Comparison of ENCODE assay signal across 8 mouse cellular contexts in the genomic region with DNA sequence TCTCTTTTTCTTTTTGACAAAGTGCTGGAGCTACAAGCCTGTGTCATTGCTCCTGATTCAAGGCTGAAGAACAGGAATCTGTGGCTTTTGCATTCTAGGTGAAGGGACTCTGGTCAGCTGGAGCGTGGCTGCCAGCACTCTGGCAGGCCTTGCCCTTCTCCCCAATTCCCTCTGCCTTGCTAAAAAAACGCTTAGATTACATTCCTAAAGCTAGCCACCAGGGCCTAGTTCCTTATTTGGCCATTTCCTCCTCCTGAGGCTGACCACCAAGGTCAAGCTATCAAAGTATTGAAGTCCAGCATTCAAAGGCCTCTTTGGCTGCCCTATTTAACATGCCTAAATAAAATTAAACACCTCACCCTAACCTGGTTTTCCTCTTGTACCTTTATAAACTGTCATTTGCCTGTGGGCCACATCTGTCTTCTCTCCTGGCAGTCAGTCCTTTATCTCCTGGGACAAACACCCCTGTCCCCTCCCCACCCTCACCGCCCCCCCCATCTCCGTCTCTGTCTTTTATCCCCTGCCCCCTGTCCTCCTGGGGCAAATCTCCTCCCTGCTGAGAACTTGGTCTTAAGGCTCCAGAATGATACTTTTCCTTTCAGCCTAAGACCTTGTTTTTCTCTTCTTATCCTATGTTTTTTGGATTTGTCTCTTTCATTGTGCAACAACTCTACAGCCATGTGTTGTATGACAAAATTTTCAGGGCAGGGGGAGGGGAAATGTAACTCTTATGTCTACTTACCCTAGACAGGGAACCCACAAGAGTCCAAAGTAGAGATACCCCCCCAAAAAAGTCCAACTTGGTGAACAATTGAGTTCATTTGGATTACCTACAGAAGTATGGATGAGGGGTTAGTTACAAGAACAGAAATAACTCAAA. TPM values are rescaled to one million over a fixed set of nuclear protein-coding genes. Genes with fewer than 3 reads are reported as not detected.
DNase-seq lines count a peak whose midpoint lies in the region; ATAC-seq and TF ChIP-seq lines count a peak whose summit lies in the region.

No protein-coding gene starts in this region.

- H3K9me3 ChIP-seq in kidney, embryonic 16.5 days (ENCODE audit: low read length) = 0 out of 2 replicates have a peak, but pooled peaks cover 2% of the 10 kb centered on the region
- no peaks in the 10 kb centered on the region; the same call in 1 of the 2 replicates for H3K9me3 ChIP-seq in kidney, postnatal 0 days (replicated peaks; ENCODE audit: low read length)
- no peaks in the 10 kb centered on the region for H3K9me3 ChIP-seq in hindbrain, postnatal 0 days (ENCODE audit: low read length)

- peak; percentile 83 for DNase-seq in kidney, adult 11 months
- DNase-seq in embryo, embryonic 9.5 days (ENCODE audit: extremely low spot score) = peak; percentile 12
- peak; percentile 56 for DNase-seq in kidney, postnatal 0 days (ENCODE audit: low spot score)
- peak; percentile 51 for DNase-seq in lung, postnatal 25 days (ENCODE audit: low spot score)
- no peak for DNase-seq in hindbrain, postnatal 0 days (ENCODE audit: low spot score)
- no peak for DNase-seq in left cerebral cortex, postnatal 14 days (ENCODE audit: low spot score in 2 of 2)
- DNase-seq in cerebellum, postnatal 25 days = no peak

- H3K27ac ChIP-seq in kidney, embryonic 16.5 days (ENCODE audit: low read length) = no peak overlapping the region
- H3K27ac ChIP-seq in kidney, postnatal 0 days = no peak overlapping the region
- no peak overlapping the region for H3K27ac ChIP-seq in hindbrain, postnatal 0 days

- intact Hi-C loops in left cerebral cortex, postnatal 14 days (cut with DNase I) = no loop called here

- H3K4me3 ChIP-seq in kidney, embryonic 16.5 days (ENCODE audit: low read length) = no peak overlapping the region
- no peak overlapping the region for H3K4me3 ChIP-seq in kidney, postnatal 0 days (replicated peaks; ENCODE audit: low read depth, low read length)
- no peak overlapping the region for H3K4me3 ChIP-seq in hindbrain, postnatal 0 days (ENCODE audit: low read length)

- no peak for ATAC-seq in kidney, embryonic 16.5 days (ENCODE audit: low FRiP score, low TSS enrichment)
- ATAC-seq in kidney, postnatal 0 days (replicated peaks; ENCODE audit: low FRiP score, low read depth) = no peak
- no peak for ATAC-seq in hindbrain, postnatal 0 days

- H3K4me1 ChIP-seq in kidney, embryonic 16.5 days (ENCODE audit: insufficient read depth, low read length) = peaks cover 16% of the 10 kb centered on the region
- peaks cover 9% of the 10 kb centered on the region; the same call in 1 of the 2 replicates for H3K4me1 ChIP-seq in kidney, postnatal 0 days (replicated peaks; ENCODE audit: insufficient read depth, low read length)
- peaks cover 10% of the 10 kb centered on the region; the same call in 1 of the 2 replicates for H3K4me1 ChIP-seq in hindbrain, postnatal 0 days (ENCODE audit: insufficient read depth, low read length)

- TF ChIP-seq CTCF in kidney, postnatal 0 days (IDR thresholded peaks at IDR 0.05; ENCODE audit: low read depth) = no peak
- no peak for TF ChIP-seq CTCF in hindbrain, postnatal 0 days (IDR thresholded peaks at IDR 0.05; ENCODE audit: low read depth)

- H3K4me2 ChIP-seq in kidney, embryonic 16.5 days (replicated peaks; ENCODE audit: low read depth, low read length) = no peak overlapping the region
- no peak overlapping the region for H3K4me2 ChIP-seq in kidney, postnatal 0 days (ENCODE audit: low read length)
- no peak overlapping the region for H3K4me2 ChIP-seq in hindbrain, postnatal 0 days (ENCODE audit: low read depth, low read length)

- WGBS in kidney, embryonic 16.5 days = 48% methylated on average over 4 of the region's 4 CpGs
- WGBS in kidney, postnatal 0 days = 39% methylated on average over 4 of the region's 4 CpGs
- 54% methylated on average over 4 of the region's 4 CpGs for WGBS in hindbrain, postnatal 0 days

- no peaks in the 10 kb centered on the region for H3K36me3 ChIP-seq in kidney, embryonic 16.5 days (ENCODE audit: insufficient read depth, low read length)
- no peaks in the 10 kb centered on the region for H3K36me3 ChIP-seq in kidney, postnatal 0 days (ENCODE audit: insufficient read depth, low read length)
- H3K36me3 ChIP-seq in hindbrain, postnatal 0 days (ENCODE audit: insufficient read depth, low read length) = no peaks in the 10 kb centered on the region

- H3K9ac ChIP-seq in kidney, embryonic 16.5 days (replicated peaks; ENCODE audit: low read length) = no peak overlapping the region
- no peak overlapping the region for H3K9ac ChIP-seq in kidney, postnatal 0 days (ENCODE audit: low read depth, low read length)
- no peak overlapping the region for H3K9ac ChIP-seq in hindbrain, postnatal 0 days (replicated peaks; ENCODE audit: low read length)

- no peaks in the 10 kb centered on the region for H3K27me3 ChIP-seq in kidney, embryonic 16.5 days (ENCODE audit: insufficient read depth, low read length)
- H3K27me3 ChIP-seq in kidney, postnatal 0 days (ENCODE audit: insufficient read depth, low read length) = no peaks in the 10 kb centered on the region
- no peaks in the 10 kb centered on the region for H3K27me3 ChIP-seq in hindbrain, postnatal 0 days (ENCODE audit: insufficient read depth, low read length)

RNA-seq across cellular contexts. Expression of gene Prdm10, which starts 17.9 kb away (rescaled TPM):
- 5.4 and 5.8 TPM in 2 replicates for polyA plus RNA-seq in kidney, embryonic 16.5 days (2015; fragmentation: Nextera tagmentation; extraction: Ambion mirVana)
- polyA plus RNA-seq in kidney, postnatal 0 days (2015; fragmentation: Nextera tagmentation; extraction: Ambion mirVana) = 1.9 TPM in 2 replicates
- total RNA-seq in hindbrain, postnatal 0 days (2014; rRNA removed) = 12.8 and 13.9 TPM in 2 replicates
- 4.2 and 4.8 TPM in 2 replicates for polyA plus RNA-seq in hindbrain, postnatal 0 days (2015; fragmentation: Nextera tagmentation; extraction: Ambion mirVana)
- total RNA-seq in left cerebral cortex, postnatal 14 days (2021) = 10 to 100 TPM; 17.3 to 21.2 TPM

RNA-seq across cellular contexts. Expression of gene Aplp2, which starts 50.9 kb away (rescaled TPM):
- 405 and 416 TPM in 2 replicates for polyA plus RNA-seq in kidney, embryonic 16.5 days (2015; fragmentation: Nextera tagmentation; extraction: Ambion mirVana)
- 357 and 367 TPM in 2 replicates for polyA plus RNA-seq in kidney, postnatal 0 days (2015; fragmentation: Nextera tagmentation; extraction: Ambion mirVana)
- total RNA-seq in hindbrain, postnatal 0 days (2014; rRNA removed) = 444 and 454 TPM in 2 replicates
- polyA plus RNA-seq in hindbrain, postnatal 0 days (2015; fragmentation: Nextera tagmentation; extraction: Ambion mirVana) = 466 and 472 TPM in 2 replicates
- total RNA-seq in left cerebral cortex, postnatal 14 days (2021) = 100 to 1,000 TPM; 496 to 530 TPM

Comparison
In these comparisons a context has a peak if more than half of its experiments do, and no peak if none do; other contexts are left out.
1. DNase-seq: peak in kidney, adult 11 months (single experiment), embryo, embryonic 9.5 days (single experiment), kidney, postnatal 0 days (single experiment) and lung, postnatal 25 days (single experiment); none in hindbrain, postnatal 0 days (single experiment), left cerebral cortex, postnatal 14 days (0 of 2) and cerebellum, postnatal 25 days (0 of 2).